8 mouse cellular contexts compared by ENCODE assay signal in the genomic region with DNA sequence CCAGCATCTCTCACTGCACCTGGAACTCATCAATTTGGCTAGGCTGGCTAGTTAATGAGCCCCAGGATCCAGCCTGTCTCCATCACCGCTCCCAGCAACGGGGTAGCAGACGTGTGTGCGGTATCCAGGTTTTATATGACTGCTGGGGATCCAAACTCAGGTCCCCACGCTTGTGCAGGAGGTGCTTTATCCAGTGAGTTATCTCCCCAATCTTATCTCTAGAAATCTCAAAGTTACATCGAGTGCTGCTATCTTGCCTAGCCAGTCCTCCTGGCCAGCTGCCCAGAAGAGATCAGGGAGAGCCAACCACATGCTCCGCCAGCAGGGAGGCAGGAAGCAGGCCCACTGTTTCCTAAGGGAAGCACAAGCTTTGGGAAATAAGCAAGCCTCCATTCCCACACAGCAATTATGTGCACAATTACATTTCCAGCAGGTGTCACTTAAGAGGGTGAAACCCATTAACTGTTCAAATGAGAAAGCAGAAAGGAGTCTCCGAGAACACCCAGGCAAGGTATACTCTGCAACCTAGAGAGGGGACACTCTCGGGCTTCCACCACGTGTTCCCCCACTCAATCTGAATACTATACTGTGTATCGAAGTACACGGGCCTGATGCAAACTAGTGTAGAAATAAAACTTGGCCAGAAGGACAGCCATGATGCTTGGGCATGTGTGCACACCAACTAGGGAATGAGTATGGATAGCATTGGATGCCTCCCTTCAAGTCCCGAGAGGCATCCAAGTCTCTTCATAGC.
A peak's percentile ranks its signal among the peaks of the same experiment; 100 is the strongest.
DNase-seq lines count a peak whose midpoint lies in the region.

No protein-coding gene starts in this region.

- DNase-seq in MN1 (ENCODE audit: low spot score): peak; percentile 71
- peak; percentile 30 for DNase-seq in adrenal gland, adult 8-10 months
- peak; percentile 14 for DNase-seq in fat pad, adult 2 months (ENCODE audit: extremely low read depth, low read depth, low spot score)
- DNase-seq in heart, postnatal 36 days: peak; percentile 18 to 58
- peak; percentile 58 to 71 for DNase-seq in layer of hippocampus, postnatal 10 days (ENCODE audit: low spot score in 2 of 2)
- peak; percentile 73 to 82 for DNase-seq in lung, postnatal 4 days
- DNase-seq in spleen, postnatal 4 days (ENCODE audit: low spot score in 2 of 2): no peak
- DNase-seq in T-cell, adult 2 months (ENCODE audit: low spot score): no peak

- intact Hi-C loops in heart, postnatal 36 days (cut with DNase I): no loop called here

Comparison
In these comparisons a context has a peak if more than half of its experiments do, and no peak if none do; other contexts are left out.
1. DNase-seq: peak in MN1 (single experiment), adrenal gland, adult 8-10 months (single experiment), fat pad, adult 2 months (single experiment), heart, postnatal 36 days (2 of 2), layer of hippocampus, postnatal 10 days (2 of 2) and lung, postnatal 4 days (2 of 2); none in spleen, postnatal 4 days (0 of 2) and T-cell, adult 2 months (single experiment).